Mouse (Mus musculus): ENCODE measurements around the gene Olfr802. TPM values are rescaled to one million over a fixed set of nuclear protein-coding genes. Genes with fewer than 3 reads are reported as not detected.

The Olfr802 gene
- polyA plus RNA-seq (2015; fragmentation: Nextera tagmentation; extraction: Ambion mirVana), result 0.03 and 0.04 TPM in 2 replicates

GRCm38 (mm10) chr10:129688069-129688468, at the start of gene Olfr802:
Olfr802 (minus strand) TSS chr10:129688169.

GRCm38 (mm10) chr10:129729275-129729674, 41.3 kb upstream of the Olfr802 start, which contains the start of gene Olfr805:
Olfr805 (minus strand) TSS chr10:129729375.

GRCm38 (mm10) chr10:129702910-129703309, 14.9 kb upstream of the Olfr802 start, which contains the start of gene Olfr804:
Olfr804 (plus strand) TSS chr10:129703210.

GRCm38 (mm10) chr10:129694186-129694585, 6.2 kb upstream of the Olfr802 start, which contains the start of gene Olfr803:
Olfr803 (minus strand) TSS chr10:129694286.

DNA sequence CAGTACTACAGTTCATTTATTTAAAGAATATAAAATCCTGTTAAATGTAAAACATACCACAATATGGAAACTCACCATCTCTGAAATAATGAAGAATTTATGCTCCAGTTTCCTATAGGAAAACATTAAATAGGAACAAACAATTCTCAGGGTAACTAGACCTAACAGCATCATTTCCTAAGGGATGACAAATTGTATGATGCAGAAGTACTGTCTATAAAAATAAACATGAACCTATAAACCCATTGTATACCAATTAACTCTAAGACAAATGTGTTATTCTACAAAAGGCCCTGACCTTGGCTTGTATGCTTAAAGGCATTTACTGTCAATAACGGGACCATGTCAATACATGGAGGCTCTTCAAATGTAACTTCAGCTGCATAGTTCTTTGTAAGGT, 14.2 kb downstream of the Olfr802 start, which contains the start of gene Olfr801:
Olfr801 (minus strand) TSS at position 101 of the 400 bp plus-strand sequence.

DNA sequence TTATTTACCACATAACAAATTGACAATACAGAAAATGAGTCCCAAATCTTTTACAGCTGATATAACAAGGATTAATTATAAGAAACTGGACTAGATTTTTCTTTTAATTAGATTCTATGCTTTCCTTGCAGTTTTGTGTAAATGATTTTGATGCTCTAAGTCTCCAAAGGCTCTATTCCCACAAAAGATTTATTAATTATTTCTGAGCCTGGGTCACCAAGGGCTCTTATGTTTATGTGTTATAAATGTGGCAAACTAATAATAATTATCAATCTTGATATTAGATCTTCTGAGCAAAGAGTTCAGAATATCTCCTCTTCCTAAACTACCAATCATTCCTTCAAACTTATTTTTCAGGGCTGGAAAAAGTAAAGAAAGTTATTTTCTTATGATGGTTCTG, 30.6 kb downstream of the Olfr802 start, which contains the start of gene Olfr800:
Olfr800 (plus strand) TSS at position 301 of the 400 bp plus-strand sequence.

GRCm38 (mm10) chr10:129637184-129637583, 50.8 kb downstream of the Olfr802 start, which contains the start of gene Olfr799:
Olfr799 (plus strand) TSS chr10:129637484.

GRCm38 (mm10) chr10:129627834-129628233, 60.1 kb downstream of the Olfr802 start, which contains the start of gene Olfr798:
Olfr798 (minus strand) TSS chr10:129627934.

Small RNAs within 50 kb of the gene (microRNA-seq; reads per million reads assigned to microRNA genes)
- not detected for gene Gm24485 (ENCODE audit: borderline replicate concordance, insufficient number of aligned reads)

Other genes starting within 250 kb of the Olfr802 start
- not detected in 2 replicates for gene Olfr787, start 226.3 kb downstream of the Olfr802 start, polyA plus RNA-seq (2015; fragmentation: Nextera tagmentation; extraction: Ambion mirVana)
- gene Olfr788, start 217.2 kb downstream of the Olfr802 start, polyA plus RNA-seq (2015; fragmentation: Nextera tagmentation; extraction: Ambion mirVana), result not detected in 2 replicates
- not detected in 2 replicates for gene Olfr789, start 203.4 kb downstream of the Olfr802 start, polyA plus RNA-seq (2015; fragmentation: Nextera tagmentation; extraction: Ambion mirVana)
- not detected in 2 replicates for gene Olfr790, start 189.7 kb downstream of the Olfr802 start, polyA plus RNA-seq (2015; fragmentation: Nextera tagmentation; extraction: Ambion mirVana)
- not detected in 2 replicates for gene Olfr791, start 166.4 kb downstream of the Olfr802 start, polyA plus RNA-seq (2015; fragmentation: Nextera tagmentation; extraction: Ambion mirVana)
- not detected in 2 replicates for gene Olfr792, start 149.0 kb downstream of the Olfr802 start, polyA plus RNA-seq (2015; fragmentation: Nextera tagmentation; extraction: Ambion mirVana)
- not detected in 2 replicates for gene Olfr794, start 120.5 kb downstream of the Olfr802 start, polyA plus RNA-seq (2015; fragmentation: Nextera tagmentation; extraction: Ambion mirVana)
- gene Olfr796, start 75.6 kb downstream of the Olfr802 start, polyA plus RNA-seq (2015; fragmentation: Nextera tagmentation; extraction: Ambion mirVana), result not detected in 2 replicates
- not detected in 2 replicates for gene Olfr798, start 60.2 kb downstream of the Olfr802 start, polyA plus RNA-seq (2015; fragmentation: Nextera tagmentation; extraction: Ambion mirVana)
- gene Olfr799, start 50.7 kb downstream of the Olfr802 start, polyA plus RNA-seq (2015; fragmentation: Nextera tagmentation; extraction: Ambion mirVana), result not detected in 2 replicates
- gene Olfr800, start 30.5 kb downstream of the Olfr802 start, polyA plus RNA-seq (2015; fragmentation: Nextera tagmentation; extraction: Ambion mirVana), result not detected in 2 replicates
- gene Olfr801, start 14.3 kb downstream of the Olfr802 start, polyA plus RNA-seq (2015; fragmentation: Nextera tagmentation; extraction: Ambion mirVana), result not detected in 2 replicates
- gene Olfr803, start 6.1 kb upstream of the Olfr802 start, polyA plus RNA-seq (2015; fragmentation: Nextera tagmentation; extraction: Ambion mirVana), result not detected in 2 replicates
- gene Olfr804, start 15.0 kb upstream of the Olfr802 start, polyA plus RNA-seq (2015; fragmentation: Nextera tagmentation; extraction: Ambion mirVana), result not detected in 2 replicates
- gene Olfr805, start 41.2 kb upstream of the Olfr802 start, polyA plus RNA-seq (2015; fragmentation: Nextera tagmentation; extraction: Ambion mirVana), result not detected in 2 replicates
- not detected in 2 replicates for gene Olfr806, start 53.8 kb upstream of the Olfr802 start, polyA plus RNA-seq (2015; fragmentation: Nextera tagmentation; extraction: Ambion mirVana)
- not detected in 2 replicates for gene Olfr807, start 69.6 kb upstream of the Olfr802 start, polyA plus RNA-seq (2015; fragmentation: Nextera tagmentation; extraction: Ambion mirVana)
- gene Olfr808, start 77.3 kb upstream of the Olfr802 start, polyA plus RNA-seq (2015; fragmentation: Nextera tagmentation; extraction: Ambion mirVana), result not detected in 2 replicates
- gene Olfr809, start 86.5 kb upstream of the Olfr802 start, polyA plus RNA-seq (2015; fragmentation: Nextera tagmentation; extraction: Ambion mirVana), result not detected in 2 replicates
- not detected in 2 replicates for gene Olfr810, start 106.7 kb upstream of the Olfr802 start, polyA plus RNA-seq (2015; fragmentation: Nextera tagmentation; extraction: Ambion mirVana)
- not detected in 2 replicates for gene Olfr811, start 116.2 kb upstream of the Olfr802 start, polyA plus RNA-seq (2015; fragmentation: Nextera tagmentation; extraction: Ambion mirVana)
- gene Olfr812, start 157.9 kb upstream of the Olfr802 start, polyA plus RNA-seq (2015; fragmentation: Nextera tagmentation; extraction: Ambion mirVana), result not detected in 2 replicates
- gene Olfr813, start 167.2 kb upstream of the Olfr802 start, polyA plus RNA-seq (2015; fragmentation: Nextera tagmentation; extraction: Ambion mirVana), result not detected in 2 replicates
- not detected in 2 replicates for gene Olfr814, start 191.7 kb upstream of the Olfr802 start, polyA plus RNA-seq (2015; fragmentation: Nextera tagmentation; extraction: Ambion mirVana)
- not detected in 2 replicates for gene Olfr815, start 217.7 kb upstream of the Olfr802 start, polyA plus RNA-seq (2015; fragmentation: Nextera tagmentation; extraction: Ambion mirVana)
- not detected in 2 replicates for gene Olfr816, start 227.4 kb upstream of the Olfr802 start, polyA plus RNA-seq (2015; fragmentation: Nextera tagmentation; extraction: Ambion mirVana)